Mouse (Mus musculus) urinary bladder, postnatal 25 days (tissue): Measurements from ENCODE around the gene Cab39l.

Source experiments
- DNase-seq: peaks from one replicate; pipeline ENCODE4 v3.0.0; 2022; ENCODE audit warnings: low spot score

Gene Cab39l

GRCm38 (mm10) chr14:59629308-59629707 lies 188.5 kb downstream of the Cab39l start:
- no peak for DNase-seq

GRCm38 (mm10) chr14:59630096-59630495 lies 189.3 kb downstream of the Cab39l start:
- no peak for DNase-seq

- DNase-seq: no peak
Observed at GRCm38 (mm10) chr14:59632067-59632466, 191.3 kb downstream of the Cab39l start.

GRCm38 (mm10) chr14:59633295-59633898 lies 192.6 kb downstream of the Cab39l start:
- no peak for DNase-seq

DNA sequence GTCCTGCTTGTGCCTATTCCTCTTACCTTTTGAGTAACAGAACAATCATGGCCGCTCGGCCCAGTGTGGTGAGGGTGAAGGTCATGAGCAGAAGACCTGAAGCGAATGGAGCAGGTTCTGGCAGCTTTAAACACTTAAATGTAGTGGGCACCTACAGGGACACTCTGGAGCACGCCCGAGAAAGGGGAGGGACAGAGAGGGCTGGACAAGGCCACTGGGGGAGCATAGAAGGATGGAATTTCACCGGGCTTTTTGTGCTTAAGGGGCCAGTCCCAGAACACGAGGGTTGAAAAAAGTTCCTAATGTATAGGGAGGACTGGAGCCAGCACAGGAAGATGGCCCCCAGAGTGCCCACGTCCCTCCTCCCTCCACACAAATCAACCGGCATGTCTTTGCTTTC lies 193.2 kb downstream of the Cab39l start:
- DNase-seq: no peak
